Mouse (Mus musculus): ENCODE data around the gene BC052040.

DNA sequence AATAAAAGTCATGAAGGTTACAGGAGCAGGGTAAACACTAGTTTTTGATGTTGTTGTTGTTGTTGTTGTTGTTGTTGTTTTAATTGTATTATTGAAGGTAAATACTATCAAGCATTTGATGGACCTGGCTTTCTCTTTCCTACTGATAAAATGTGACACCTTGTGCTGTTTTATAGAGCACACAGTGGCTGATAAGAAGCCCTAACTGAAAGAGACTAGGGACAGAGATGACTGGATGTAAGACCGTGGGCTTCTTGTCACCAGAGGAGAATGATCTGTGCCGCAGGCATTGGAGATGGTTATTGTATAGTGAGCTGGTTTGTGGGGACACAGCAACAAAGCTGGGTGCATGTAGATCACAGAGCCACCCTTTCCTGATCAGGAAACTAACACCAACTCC is 9.1 kb downstream of the BC052040 start:
- TF ChIP-seq CTCF (conservative IDR thresholded peaks at IDR 0.05; ENCODE audit: insufficient read depth, insufficient read length, low read depth, low read length) = no peak
- TF ChIP-seq POLR2A (IDR thresholded peaks at IDR 0.05; ENCODE audit: low read depth, low read length) = no peak

Measured in kidney, adult 2 months (tissue).